Mouse (Mus musculus) bone marrow macrophage, adult 2 months (primary cell): Measurements from ENCODE around the gene Dlst. TPM values are rescaled to one million over a fixed set of nuclear protein-coding genes. Genes with fewer than 3 reads are reported as not detected.
A peak's percentile ranks its signal among the peaks of the same experiment; 100 is the strongest.

Experiments used
- H3K27ac ChIP-seq: 2 replicates; pipeline ENCODE4 v1.5.1; 2012; ENCODE audit warnings: low read depth, low read length; ENCODE audit not compliant: insufficient read depth
- H3K4me1 ChIP-seq: 2 replicates; pipeline ENCODE4 v1.6.1; 2012; ENCODE audit warnings: low read length; ENCODE audit not compliant: control insufficient read depth, insufficient read depth
- H3K4me3 ChIP-seq: 2 replicates; pipeline ENCODE4 v1.5.1; 2012; ENCODE audit warnings: mild to moderate bottlenecking, low read length, moderate library complexity; ENCODE audit not compliant: insufficient read depth
- CTCF ChIP-seq: IDR thresholded peaks from 2 replicates; pipeline ENCODE4 v1.5.1; 2012; ENCODE audit warnings: low read depth, mild to moderate bottlenecking, low read length, moderate library complexity
- POLR2A ChIP-seq: IDR thresholded peaks from 2 replicates; pipeline ENCODE4 v1.6.1; 2012; ENCODE audit warnings: mild to moderate bottlenecking, low read depth, low read length, borderline replicate concordance
- polyA plus RNA-seq: library from polyadenylated mRNA; stranded (reverse); fragments of >200 nt; gene quantifications from 2 replicates; pipeline ENCODE4 v1.2.4, GENCODE M21; 2012; ENCODE audit not compliant: missing spikeins, insufficient read depth, insufficient read length

Gene Dlst
- polyA plus RNA-seq, 1 experiment, result 86.0 TPM

DNA sequence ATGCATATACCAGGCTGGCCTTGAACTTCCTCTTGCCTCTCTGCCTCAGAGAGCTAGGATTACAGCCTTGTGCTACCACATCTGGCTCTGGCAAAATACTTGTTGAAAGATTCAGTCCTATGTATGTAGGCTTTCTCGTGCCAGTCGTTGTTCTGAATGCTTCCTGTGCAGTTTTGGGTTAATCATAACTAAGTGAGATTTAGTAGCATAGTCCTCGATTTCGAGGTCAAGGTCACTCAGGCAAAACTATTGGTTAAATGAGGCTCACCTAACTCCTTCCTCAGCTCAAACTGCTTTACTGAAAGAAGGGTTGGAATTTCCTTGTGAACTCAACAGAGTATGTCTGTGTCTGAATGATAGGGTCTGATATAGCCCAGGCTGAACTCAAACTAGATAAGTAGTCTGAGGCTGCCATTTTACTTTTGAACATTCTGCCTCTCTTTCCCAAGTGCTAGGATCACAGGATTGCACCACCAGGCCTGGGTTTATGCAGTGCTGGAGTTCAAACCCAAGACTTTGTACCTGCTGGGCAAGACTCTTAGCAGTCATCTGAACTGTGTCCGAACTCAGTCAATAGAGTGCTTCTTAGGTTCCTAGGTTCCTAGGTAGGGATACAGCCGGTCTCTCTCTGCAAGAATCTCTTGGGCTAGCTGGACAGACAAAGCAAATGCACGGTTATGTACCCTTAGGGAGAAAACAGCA lies 2.1 kb downstream of the Dlst start:
- H3K4me3 ChIP-seq, result no peak overlapping the region
- no peak overlapping the region for H3K27ac ChIP-seq
- TF ChIP-seq CTCF, result no peak
- TF ChIP-seq POLR2A, result no peak
- H3K4me1 ChIP-seq, result peaks cover 36% of the 10 kb centered on the region

- TF ChIP-seq CTCF (no peak), POLR2A (no peak)
- Histone ChIP-seq H3K4me3 (no peak overlapping the region), H3K4me1 (peaks cover 31% of the 10 kb centered on the region), H3K27ac (no peak overlapping the region)
These were observed 2.7 kb downstream of the Dlst start for GRCm38 (mm10) chr12:85113337-85113736.

DNA sequence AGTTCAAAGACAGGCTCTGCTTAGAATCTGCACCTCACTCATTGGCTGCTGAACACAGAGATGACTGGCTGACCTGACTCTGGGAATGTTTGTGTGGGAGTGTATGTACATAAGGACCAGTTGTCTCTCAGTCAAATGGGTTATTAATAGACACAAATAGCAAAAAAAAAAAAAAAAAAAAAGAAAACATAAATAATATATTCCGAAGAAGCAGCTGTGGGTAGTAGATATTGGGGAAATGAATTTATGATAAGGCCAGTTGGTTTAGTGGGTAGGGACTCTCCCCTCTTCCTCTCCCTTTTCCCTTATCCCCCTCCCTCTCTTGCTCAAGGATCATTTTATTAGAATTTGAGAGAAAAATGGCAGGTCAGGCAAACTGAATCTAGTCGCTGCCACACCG lies 3.3 kb downstream of the Dlst start:
- Histone ChIP-seq H3K4me3 (no peak overlapping the region), H3K4me1 (peaks cover 28% of the 10 kb centered on the region), H3K27ac (no peak overlapping the region)
- TF ChIP-seq CTCF (no peak), POLR2A (no peak)

DNA sequence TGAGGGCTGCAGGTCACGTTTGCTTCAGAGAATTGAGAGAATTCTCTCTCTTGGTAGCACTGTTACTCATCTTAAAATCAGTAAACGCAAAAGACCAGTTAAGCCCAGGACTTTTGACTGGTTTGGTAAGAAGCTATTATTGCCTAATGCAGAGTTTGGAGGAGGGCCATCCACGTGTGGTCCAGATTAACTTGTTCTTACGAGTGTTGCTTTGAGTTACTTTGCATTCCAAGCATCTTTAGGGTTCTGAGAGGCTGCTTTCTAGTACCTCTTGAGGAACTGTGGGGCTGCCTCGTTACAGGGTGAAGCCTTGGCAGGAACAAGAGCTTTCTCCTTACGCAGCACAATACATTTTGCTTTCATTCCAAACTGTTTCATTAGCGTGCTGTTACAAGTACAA lies 5.0 kb downstream of the Dlst start:
- no peak overlapping the region for H3K27ac ChIP-seq
- H3K4me3 ChIP-seq, result no peak overlapping the region
- TF ChIP-seq CTCF (no peak), POLR2A (no peak)
- H3K4me1 ChIP-seq, result peaks cover 16% of the 10 kb centered on the region

- TF ChIP-seq POLR2A, result no peak
- TF ChIP-seq CTCF, result no peak
- Histone ChIP-seq H3K4me1 (peaks cover 24% of the 10 kb centered on the region), H3K4me3 (no peak overlapping the region), H3K27ac (no peak overlapping the region)
These were observed 11.3 kb downstream of the Dlst start for GRCm38 (mm10) chr12:85121806-85122459.

- Histone ChIP-seq H3K4me1 (peaks cover 27% of the 10 kb centered on the region), H3K27ac (peak overlapping the region; percentile 68)
- no peak for TF ChIP-seq POLR2A
These were observed 12.5 kb downstream of the Dlst start for GRCm38 (mm10) chr12:85123108-85123530.

DNA sequence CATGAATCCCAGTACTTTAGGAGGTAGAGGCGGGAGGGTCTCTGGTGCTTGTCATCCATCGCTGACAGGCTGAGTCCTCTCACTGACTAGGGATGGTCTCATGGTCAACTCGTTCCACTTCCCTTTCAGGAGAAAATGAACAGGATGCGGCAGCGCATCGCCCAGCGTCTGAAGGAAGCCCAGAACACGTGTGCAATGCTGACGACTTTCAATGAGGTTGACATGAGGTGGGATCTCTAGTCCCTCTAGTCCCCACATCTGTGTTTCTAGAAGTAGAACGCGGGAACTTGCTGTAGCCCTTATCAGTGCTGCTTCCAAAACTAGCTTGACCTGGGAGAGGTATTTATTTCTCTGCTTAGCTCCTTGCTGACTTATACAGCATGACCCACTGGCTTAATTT lies 13.0 kb downstream of the Dlst start:
- peak overlapping the region; percentile 68 for H3K27ac ChIP-seq

More at GRCm38 (mm10) chr12:85123108-85123530, 12.5 kb downstream of the Dlst start:
- H3K4me3 ChIP-seq, result peak overlapping the region; percentile 24

GRCm38 (mm10) chr12:85124751-85125150 lies 14.1 kb downstream of the Dlst start:
- H3K4me1 ChIP-seq, result peaks cover 39% of the 10 kb centered on the region
- no peak overlapping the region for H3K4me3 ChIP-seq
- TF ChIP-seq POLR2A, result no peak
- no peak for TF ChIP-seq CTCF
- H3K27ac ChIP-seq, result no peak overlapping the region

More for the DNA sequence above, 13.0 kb downstream of the Dlst start:
- H3K4me1 ChIP-seq, result peaks cover 33% of the 10 kb centered on the region
- H3K4me3 ChIP-seq, result no peak overlapping the region
- TF ChIP-seq CTCF (no peak), POLR2A (no peak)

- Histone ChIP-seq H3K4me1 (peaks cover 43% of the 10 kb centered on the region), H3K4me3 (no peak overlapping the region), H3K27ac (no peak overlapping the region)
- TF ChIP-seq CTCF, result no peak
- no peak for TF ChIP-seq POLR2A
These were observed 16.5 kb downstream of the Dlst start for GRCm38 (mm10) chr12:85126986-85127603.
